Mouse (Mus musculus): Measurements from ENCODE around the gene Vwa3a.

GRCm38 (mm10) chr7:120795544-120795943 is 56.4 kb downstream of the Vwa3a start:
- no peak for TF ChIP-seq EP300 (optimal IDR thresholded peaks at IDR 0.05)
- TF ChIP-seq CTCF (IDR thresholded peaks at IDR 0.05; ENCODE audit: low read depth): no peak

Measured in stomach, postnatal 0 days (tissue).